Mouse (Mus musculus): ENCODE data around the gene Tpx2. TPM values are rescaled to one million over a fixed set of nuclear protein-coding genes. Genes with fewer than 3 reads are reported as not detected.

Tpx2 gene
- polyA plus RNA-seq, 1 experiment from 2014 or later = 128 TPM

- Histone ChIP-seq H3K27me3 (ENCODE audit: insufficient read depth, low read length) (no peaks in the 10 kb centered on the region), H3K4me2 (no peak overlapping the region), H3K4me1 (ENCODE audit: insufficient read depth) (no peaks in the 10 kb centered on the region), H3K9me3 (ENCODE audit: low read depth, low read length) (no peaks in the 10 kb centered on the region), H3K4me3 (ENCODE audit: low read depth, low read length) (no peak overlapping the region), H3K9ac (no peak overlapping the region), H3K27ac (ENCODE audit: low read depth) (no peak overlapping the region), H3K36me3 (ENCODE audit: insufficient read depth) (peaks cover 85% of the 10 kb centered on the region)
- TF ChIP-seq CTCF (IDR thresholded peaks at IDR 0.05; ENCODE audit: low read depth) = no peak
- 81% methylated on average over 3 of the region's 3 CpGs for WGBS
- DNase-seq = no peak
- no peak for ATAC-seq (ENCODE audit: insufficient read depth)
These were observed 14.9 kb downstream of the Tpx2 start for GRCm38 (mm10) chr2:152862638-152863037.

- Histone ChIP-seq H3K27ac (ENCODE audit: low read depth) (no peak overlapping the region), H3K4me2 (no peak overlapping the region), H3K9me3 (ENCODE audit: low read depth, low read length) (no peaks in the 10 kb centered on the region), H3K27me3 (ENCODE audit: insufficient read depth, low read length) (no peaks in the 10 kb centered on the region), H3K9ac (no peak overlapping the region), H3K4me1 (ENCODE audit: insufficient read depth) (no peaks in the 10 kb centered on the region), H3K4me3 (ENCODE audit: low read depth, low read length) (no peak overlapping the region), H3K36me3 (ENCODE audit: insufficient read depth) (peaks cover 82% of the 10 kb centered on the region)
- no peak for ATAC-seq (ENCODE audit: insufficient read depth)
- no peak for TF ChIP-seq CTCF (IDR thresholded peaks at IDR 0.05; ENCODE audit: low read depth)
- WGBS = 89% methylated on average over 6 of the region's 6 CpGs
- no peak for DNase-seq
These were observed 15.6 kb downstream of the Tpx2 start for GRCm38 (mm10) chr2:152863346-152863745.

DNA sequence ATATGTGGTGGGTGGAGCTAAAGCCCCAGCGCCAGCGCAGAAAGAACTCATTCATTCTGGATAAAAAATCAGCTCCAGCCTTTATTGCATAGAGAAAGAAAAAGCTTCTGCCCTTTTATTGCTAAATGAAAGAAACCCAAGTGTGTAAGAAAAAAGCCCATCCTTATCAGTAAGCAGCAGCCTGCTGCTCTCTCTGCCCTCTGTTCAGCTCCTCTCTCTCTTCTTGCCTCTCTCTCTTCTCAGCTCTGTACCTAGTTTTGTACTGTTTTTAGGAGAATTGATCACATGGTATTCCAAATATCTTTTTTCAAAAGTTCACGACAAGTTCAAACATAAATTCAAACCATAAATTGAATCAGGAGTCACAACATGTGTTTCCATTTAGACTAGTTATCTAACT, 30.5 kb downstream of the Tpx2 start:
- no peak for TF ChIP-seq CTCF (IDR thresholded peaks at IDR 0.05; ENCODE audit: low read depth)
- Histone ChIP-seq H3K4me1 (ENCODE audit: insufficient read depth) (no peaks in the 10 kb centered on the region), H3K27me3 (ENCODE audit: insufficient read depth, low read length) (no peaks in the 10 kb centered on the region), H3K27ac (ENCODE audit: low read depth) (no peak overlapping the region), H3K9ac (no peak overlapping the region), H3K4me3 (ENCODE audit: low read depth, low read length) (no peak overlapping the region), H3K9me3 (ENCODE audit: low read depth, low read length) (no peaks in the 10 kb centered on the region), H3K36me3 (ENCODE audit: insufficient read depth) (peaks cover 94% of the 10 kb centered on the region), H3K4me2 (no peak overlapping the region)
- DNase-seq (no peak), ATAC-seq (ENCODE audit: insufficient read depth) (no peak)
- WGBS = 88% methylated on average over 3 of the region's 3 CpGs

GRCm38 (mm10) chr2:152880898-152881297, 33.1 kb downstream of the Tpx2 start:
- Histone ChIP-seq H3K4me1 (ENCODE audit: insufficient read depth) (no peaks in the 10 kb centered on the region), H3K36me3 (ENCODE audit: insufficient read depth) (peaks cover 95% of the 10 kb centered on the region), H3K9me3 (ENCODE audit: low read depth, low read length) (no peaks in the 10 kb centered on the region), H3K4me3 (ENCODE audit: low read depth, low read length) (no peak overlapping the region), H3K9ac (no peak overlapping the region), H3K4me2 (no peak overlapping the region), H3K27ac (ENCODE audit: low read depth) (no peak overlapping the region), H3K27me3 (ENCODE audit: insufficient read depth, low read length) (no peaks in the 10 kb centered on the region)
- WGBS = 86% methylated on average over 13 of the region's 13 CpGs
- TF ChIP-seq CTCF (IDR thresholded peaks at IDR 0.05; ENCODE audit: low read depth) = no peak
- DNase-seq (no peak), ATAC-seq (ENCODE audit: insufficient read depth) (no peak)

DNA sequence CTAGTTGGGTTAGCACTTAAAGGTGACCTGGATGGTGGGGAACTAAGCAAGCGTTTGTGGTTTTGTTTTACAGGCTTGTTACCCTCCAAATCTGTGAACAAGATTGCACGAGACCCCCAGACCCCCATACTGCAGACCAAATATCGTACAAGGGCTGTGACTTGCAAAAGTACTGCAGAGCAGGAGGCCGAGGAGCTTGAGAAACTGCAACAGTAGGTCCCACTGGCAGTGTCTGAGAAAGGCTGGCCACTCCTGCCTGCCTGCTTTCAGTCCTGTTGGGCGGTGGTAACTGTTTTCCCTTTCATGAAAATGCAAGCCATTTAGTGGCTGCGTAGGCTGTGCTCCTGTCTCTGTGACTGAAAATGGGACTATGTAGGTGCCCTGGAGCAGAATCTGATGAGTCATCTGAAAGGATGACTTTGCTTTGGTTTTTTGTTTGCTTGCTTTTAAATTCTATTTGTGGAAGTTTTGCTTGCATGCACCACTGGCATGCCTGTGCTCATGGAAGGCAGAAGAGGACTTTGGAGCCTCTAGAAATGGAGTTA, 36.4 kb downstream of the Tpx2 start:
- H3K36me3 ChIP-seq (ENCODE audit: insufficient read depth) = peaks cover 96% of the 10 kb centered on the region
- no peaks in the 10 kb centered on the region for H3K9me3 ChIP-seq (ENCODE audit: low read depth, low read length)
- no peaks in the 10 kb centered on the region for H3K4me1 ChIP-seq (ENCODE audit: insufficient read depth)
- no peak overlapping the region for H3K4me3 ChIP-seq (ENCODE audit: low read depth, low read length)
- no peak for TF ChIP-seq CTCF (IDR thresholded peaks at IDR 0.05; ENCODE audit: low read depth)
- 93% methylated on average over 6 of the region's 6 CpGs for WGBS
- DNase-seq = no peak
- H3K4me2 ChIP-seq = no peak overlapping the region
- ATAC-seq (ENCODE audit: insufficient read depth) = no peak
- H3K27ac ChIP-seq (ENCODE audit: low read depth) = no peak overlapping the region
- no peak overlapping the region for H3K9ac ChIP-seq
- H3K27me3 ChIP-seq (ENCODE audit: insufficient read depth, low read length) = no peaks in the 10 kb centered on the region

GRCm38 (mm10) chr2:152887230-152887629, 39.5 kb downstream of the Tpx2 start:
- DNase-seq (no peak), ATAC-seq (ENCODE audit: insufficient read depth) (no peak)
- no peak overlapping the region for H3K4me3 ChIP-seq (ENCODE audit: low read depth, low read length)
- H3K27ac ChIP-seq (ENCODE audit: low read depth) = no peak overlapping the region
- no peak overlapping the region for H3K4me2 ChIP-seq
- H3K4me1 ChIP-seq (ENCODE audit: insufficient read depth) = no peaks in the 10 kb centered on the region
- WGBS = 82% methylated on average over 3 of the region's 3 CpGs
- no peaks in the 10 kb centered on the region for H3K27me3 ChIP-seq (ENCODE audit: insufficient read depth, low read length)
- peaks cover 94% of the 10 kb centered on the region for H3K36me3 ChIP-seq (ENCODE audit: insufficient read depth)
- no peak for TF ChIP-seq CTCF (IDR thresholded peaks at IDR 0.05; ENCODE audit: low read depth)
- H3K9ac ChIP-seq = no peak overlapping the region
- no peaks in the 10 kb centered on the region for H3K9me3 ChIP-seq (ENCODE audit: low read depth, low read length)

GRCm38 (mm10) chr2:152888774-152889173, 41.0 kb downstream of the Tpx2 start:
- Histone ChIP-seq H3K4me1 (ENCODE audit: insufficient read depth) (no peaks in the 10 kb centered on the region), H3K27me3 (ENCODE audit: insufficient read depth, low read length) (no peaks in the 10 kb centered on the region), H3K4me3 (ENCODE audit: low read depth, low read length) (no peak overlapping the region), H3K36me3 (ENCODE audit: insufficient read depth) (peaks cover 95% of the 10 kb centered on the region), H3K27ac (ENCODE audit: low read depth) (no peak overlapping the region), H3K4me2 (no peak overlapping the region), H3K9ac (no peak overlapping the region), H3K9me3 (ENCODE audit: low read depth, low read length) (no peaks in the 10 kb centered on the region)
- TF ChIP-seq CTCF (IDR thresholded peaks at IDR 0.05; ENCODE audit: low read depth) = no peak
- ATAC-seq (ENCODE audit: insufficient read depth) = no peak
- WGBS = 88% methylated on average over 5 of the region's 5 CpGs
- DNase-seq = no peak

GRCm38 (mm10) chr2:152895834-152896233, 48.1 kb downstream of the Tpx2 start:
- no peak for ATAC-seq (ENCODE audit: insufficient read depth)

More at GRCm38 (mm10) chr2:152895834-152896233, 48.1 kb downstream of the Tpx2 start:
- Histone ChIP-seq H3K36me3 (ENCODE audit: insufficient read depth) (peaks cover 53% of the 10 kb centered on the region), H3K9ac (no peak overlapping the region), H3K27ac (ENCODE audit: low read depth) (no peak overlapping the region), H3K9me3 (ENCODE audit: low read depth, low read length) (no peaks in the 10 kb centered on the region), H3K4me1 (ENCODE audit: insufficient read depth) (no peaks in the 10 kb centered on the region), H3K4me3 (ENCODE audit: low read depth, low read length) (no peak overlapping the region), H3K27me3 (ENCODE audit: insufficient read depth, low read length) (no peaks in the 10 kb centered on the region), H3K4me2 (no peak overlapping the region)
- WGBS = 90% methylated on average over 9 of the region's 9 CpGs
- DNase-seq = no peak
- TF ChIP-seq CTCF (IDR thresholded peaks at IDR 0.05; ENCODE audit: low read depth) = no peak
